Mouse (Mus musculus): ENCODE results near the gene Alox8. TPM values are rescaled to one million over a fixed set of nuclear protein-coding genes. Genes with fewer than 3 reads are reported as not detected.

Alox8 gene
- polyA plus RNA-seq, 1 experiment, result not detected

GRCm38 (mm10) chr11:69196766-69197165, 877 bp downstream of the Alox8 start:
- no peak for TF ChIP-seq CEBPB (IDR thresholded peaks at IDR 0.05; ENCODE audit: insufficient read depth, poor library complexity, severe bottlenecking)
- no peak for TF ChIP-seq MYOD1 (IDR thresholded peaks at IDR 0.05; ENCODE audit: control insufficient read depth in 1 of 3, insufficient read length in 2 of 3, low read depth in 2 of 3)
- TF ChIP-seq POLR2A (IDR thresholded peaks at IDR 0.05; ENCODE audit: insufficient read length, low read depth), result no peak
- TF ChIP-seq MAX (IDR thresholded peaks at IDR 0.05; ENCODE audit: low read depth), result no peak
- no peak for TF ChIP-seq TCF12 (IDR thresholded peaks at IDR 0.05; ENCODE audit: insufficient read depth, poor library complexity, severe bottlenecking)
- TF ChIP-seq MYOG (IDR thresholded peaks at IDR 0.05; ENCODE audit: control insufficient read depth in 1 of 3, insufficient read depth in 1 of 3, insufficient read length in 2 of 3, low read depth in 2 of 3), result no peak
- no peak for TF ChIP-seq USF1 (IDR thresholded peaks at IDR 0.05; ENCODE audit: low read depth)
- no peak for TF ChIP-seq E2F4 (IDR thresholded peaks at IDR 0.05; ENCODE audit: insufficient read depth)
- no peak for TF ChIP-seq POLR2AphosphoS2 (IDR thresholded peaks at IDR 0.05; ENCODE audit: insufficient read length, low read depth)
- TF ChIP-seq TCF3 (IDR thresholded peaks at IDR 0.05; ENCODE audit: insufficient read length, low read depth), result no peak
- TF ChIP-seq REST (IDR thresholded peaks at IDR 0.05; ENCODE audit: insufficient read depth, insufficient read length), result no peak
- TF ChIP-seq SRF (IDR thresholded peaks at IDR 0.05; ENCODE audit: control insufficient read depth, insufficient read length, low read depth), result no peak
- Histone ChIP-seq H3ac (ENCODE audit: control insufficient read depth, insufficient read length) (no peak overlapping the region), H3K36me3 (ENCODE audit: control insufficient read depth, insufficient read depth) (no peaks in the 10 kb centered on the region), H3K79me2 (ENCODE audit: control insufficient read depth, insufficient read depth) (no peaks in the 10 kb centered on the region), H3K4me2 (ENCODE audit: low read depth) (no peak overlapping the region), H3K4me3 (no peak overlapping the region), H3K27me3 (ENCODE audit: control insufficient read depth, insufficient read depth, insufficient read length) (peaks cover 42% of the 10 kb centered on the region)

- Histone ChIP-seq H3K27me3 (ENCODE audit: control insufficient read depth, insufficient read depth, insufficient read length) (peaks cover 29% of the 10 kb centered on the region), H3K4me2 (ENCODE audit: low read depth) (no peak overlapping the region), H3ac (ENCODE audit: control insufficient read depth, insufficient read length) (no peak overlapping the region), H3K79me2 (ENCODE audit: control insufficient read depth, insufficient read depth) (no peaks in the 10 kb centered on the region), H3K4me3 (no peak overlapping the region), H3K36me3 (ENCODE audit: control insufficient read depth, insufficient read depth) (no peaks in the 10 kb centered on the region)
- TF ChIP-seq REST (IDR thresholded peaks at IDR 0.05; ENCODE audit: insufficient read depth, insufficient read length) (no peak), POLR2AphosphoS2 (IDR thresholded peaks at IDR 0.05; ENCODE audit: insufficient read length, low read depth) (no peak), USF1 (IDR thresholded peaks at IDR 0.05; ENCODE audit: low read depth) (no peak), CEBPB (IDR thresholded peaks at IDR 0.05; ENCODE audit: insufficient read depth, poor library complexity, severe bottlenecking) (no peak), MYOD1 (IDR thresholded peaks at IDR 0.05; ENCODE audit: control insufficient read depth in 1 of 3, insufficient read length in 2 of 3, low read depth in 2 of 3) (no peak), TCF12 (IDR thresholded peaks at IDR 0.05; ENCODE audit: insufficient read depth, poor library complexity, severe bottlenecking) (no peak), MYOG (IDR thresholded peaks at IDR 0.05; ENCODE audit: control insufficient read depth in 1 of 3, insufficient read depth in 1 of 3, insufficient read length in 2 of 3, low read depth in 2 of 3) (no peak), MAX (IDR thresholded peaks at IDR 0.05; ENCODE audit: low read depth) (no peak), POLR2A (IDR thresholded peaks at IDR 0.05; ENCODE audit: insufficient read length, low read depth) (no peak), SRF (IDR thresholded peaks at IDR 0.05; ENCODE audit: control insufficient read depth, insufficient read length, low read depth) (no peak), E2F4 (IDR thresholded peaks at IDR 0.05; ENCODE audit: insufficient read depth) (no peak), TCF3 (IDR thresholded peaks at IDR 0.05; ENCODE audit: insufficient read length, low read depth) (no peak)
These were observed 4.8 kb downstream of the Alox8 start for GRCm38 (mm10) chr11:69192840-69193239.

- Histone ChIP-seq H3K36me3 (ENCODE audit: control insufficient read depth, insufficient read depth) (no peaks in the 10 kb centered on the region), H3K4me2 (ENCODE audit: low read depth) (no peak overlapping the region), H3ac (ENCODE audit: control insufficient read depth, insufficient read length) (no peak overlapping the region), H3K27me3 (ENCODE audit: control insufficient read depth, insufficient read depth, insufficient read length) (peaks cover 11% of the 10 kb centered on the region), H3K4me3 (no peak overlapping the region), H3K79me2 (ENCODE audit: control insufficient read depth, insufficient read depth) (no peaks in the 10 kb centered on the region)
- TF ChIP-seq REST (IDR thresholded peaks at IDR 0.05; ENCODE audit: insufficient read depth, insufficient read length), result no peak
- no peak for TF ChIP-seq MYOD1 (IDR thresholded peaks at IDR 0.05; ENCODE audit: control insufficient read depth in 1 of 3, insufficient read length in 2 of 3, low read depth in 2 of 3)
- no peak for TF ChIP-seq E2F4 (IDR thresholded peaks at IDR 0.05; ENCODE audit: insufficient read depth)
- no peak for TF ChIP-seq TCF3 (IDR thresholded peaks at IDR 0.05; ENCODE audit: insufficient read length, low read depth)
- TF ChIP-seq SRF (IDR thresholded peaks at IDR 0.05; ENCODE audit: control insufficient read depth, insufficient read length, low read depth), result no peak
These were observed 11.7 kb downstream of the Alox8 start for GRCm38 (mm10) chr11:69185936-69186335.

- no peak overlapping the region for H3ac ChIP-seq (ENCODE audit: control insufficient read depth, insufficient read length)
- H3K27me3 ChIP-seq (ENCODE audit: control insufficient read depth, insufficient read depth, insufficient read length), result peaks cover 5% of the 10 kb centered on the region
- TF ChIP-seq CEBPB (IDR thresholded peaks at IDR 0.05; ENCODE audit: insufficient read depth, poor library complexity, severe bottlenecking), result no peak
- no peak for TF ChIP-seq REST (IDR thresholded peaks at IDR 0.05; ENCODE audit: insufficient read depth, insufficient read length)
- no peak for TF ChIP-seq USF1 (IDR thresholded peaks at IDR 0.05; ENCODE audit: low read depth)
- no peak for TF ChIP-seq SRF (IDR thresholded peaks at IDR 0.05; ENCODE audit: control insufficient read depth, insufficient read length, low read depth)
- TF ChIP-seq POLR2AphosphoS2 (IDR thresholded peaks at IDR 0.05; ENCODE audit: insufficient read length, low read depth), result no peak
- TF ChIP-seq MYOD1 (IDR thresholded peaks at IDR 0.05; ENCODE audit: control insufficient read depth in 1 of 3, insufficient read length in 2 of 3, low read depth in 2 of 3), result no peak
- no peak for TF ChIP-seq TCF3 (IDR thresholded peaks at IDR 0.05; ENCODE audit: insufficient read length, low read depth)
- TF ChIP-seq MAX (IDR thresholded peaks at IDR 0.05; ENCODE audit: low read depth), result no peak
- TF ChIP-seq POLR2A (IDR thresholded peaks at IDR 0.05; ENCODE audit: insufficient read length, low read depth), result no peak
- TF ChIP-seq E2F4 (IDR thresholded peaks at IDR 0.05; ENCODE audit: insufficient read depth), result no peak
- TF ChIP-seq TCF12 (IDR thresholded peaks at IDR 0.05; ENCODE audit: insufficient read depth, poor library complexity, severe bottlenecking), result no peak
- TF ChIP-seq MYOG (IDR thresholded peaks at IDR 0.05; ENCODE audit: control insufficient read depth in 1 of 3, insufficient read depth in 1 of 3, insufficient read length in 2 of 3, low read depth in 2 of 3), result no peak
- no peak overlapping the region for H3K4me2 ChIP-seq (ENCODE audit: low read depth)
- H3K4me3 ChIP-seq, result no peak overlapping the region
- no peaks in the 10 kb centered on the region for H3K79me2 ChIP-seq (ENCODE audit: control insufficient read depth, insufficient read depth)
- H3K36me3 ChIP-seq (ENCODE audit: control insufficient read depth, insufficient read depth), result no peaks in the 10 kb centered on the region
These were observed 12.6 kb downstream of the Alox8 start for GRCm38 (mm10) chr11:69185031-69185430.

GRCm38 (mm10) chr11:69180120-69180519, 17.5 kb downstream of the Alox8 start:
- TF ChIP-seq POLR2AphosphoS2 (IDR thresholded peaks at IDR 0.05; ENCODE audit: insufficient read length, low read depth), result no peak
- TF ChIP-seq TCF12 (IDR thresholded peaks at IDR 0.05; ENCODE audit: insufficient read depth, poor library complexity, severe bottlenecking), result no peak
- TF ChIP-seq REST (IDR thresholded peaks at IDR 0.05; ENCODE audit: insufficient read depth, insufficient read length), result no peak
- no peak for TF ChIP-seq SRF (IDR thresholded peaks at IDR 0.05; ENCODE audit: control insufficient read depth, insufficient read length, low read depth)
- no peak for TF ChIP-seq MAX (IDR thresholded peaks at IDR 0.05; ENCODE audit: low read depth)
- TF ChIP-seq MYOD1 (IDR thresholded peaks at IDR 0.05; ENCODE audit: control insufficient read depth in 1 of 3, insufficient read length in 2 of 3, low read depth in 2 of 3), result no peak
- TF ChIP-seq USF1 (IDR thresholded peaks at IDR 0.05; ENCODE audit: low read depth), result no peak
- TF ChIP-seq TCF3 (IDR thresholded peaks at IDR 0.05; ENCODE audit: insufficient read length, low read depth), result no peak
- TF ChIP-seq CEBPB (IDR thresholded peaks at IDR 0.05; ENCODE audit: insufficient read depth, poor library complexity, severe bottlenecking), result no peak
- H3K4me3 ChIP-seq, result no peak overlapping the region
- H3K36me3 ChIP-seq (ENCODE audit: control insufficient read depth, insufficient read depth), result no peaks in the 10 kb centered on the region
- H3K79me2 ChIP-seq (ENCODE audit: control insufficient read depth, insufficient read depth), result no peaks in the 10 kb centered on the region
- H3K4me2 ChIP-seq (ENCODE audit: low read depth), result no peak overlapping the region
- no peak overlapping the region for H3ac ChIP-seq (ENCODE audit: control insufficient read depth, insufficient read length)
- no peaks in the 10 kb centered on the region for H3K27me3 ChIP-seq (ENCODE audit: control insufficient read depth, insufficient read depth, insufficient read length)

All from myocyte (in vitro differentiated cells).